Mouse (Mus musculus): ENCODE results near the gene 1810055G02Rik. TPM values are rescaled to one million over a fixed set of nuclear protein-coding genes. Genes with fewer than 3 reads are reported as not detected.

The 1810055G02Rik gene
- polyA plus RNA-seq, 1 experiment from 2014 or later: 48.2 TPM

GRCm38 (mm10) chr19:3728901-3729300 lies 20.8 kb downstream of the 1810055G02Rik start:
- Histone ChIP-seq H3K9ac (replicated peaks) (no peak overlapping the region), H3K4me2 (ENCODE audit: low read depth, low read length) (no peak overlapping the region), H3K27me3 (ENCODE audit: insufficient read depth, low read length) (no peaks in the 10 kb centered on the region), H3K4me1 (ENCODE audit: insufficient read depth) (no peaks in the 10 kb centered on the region), H3K9me3 (ENCODE audit: low read length) (peaks cover under 1% of the 10 kb centered on the region; the same call in 1 of the 2 replicates), H3K4me3 (ENCODE audit: low read depth, low read length) (no peak overlapping the region), H3K27ac (ENCODE audit: low read depth) (no peak overlapping the region), H3K36me3 (replicated peaks; ENCODE audit: insufficient read depth, low read length) (no peaks in the 10 kb centered on the region)
- WGBS (ENCODE audit: insufficient replicate concordance): 69% methylated on average over 2 of the region's 2 CpGs
- no peak for DNase-seq
- ATAC-seq: no peak
- TF ChIP-seq CTCF (IDR thresholded peaks at IDR 0.05; ENCODE audit: low read depth) (peak; percentile 12; the same call in 1 of the 2 replicates), EP300 (IDR thresholded peaks at IDR 0.05; ENCODE audit: low read depth) (no peak)

- DNase-seq: no peak
- Histone ChIP-seq H3K4me2 (ENCODE audit: low read depth, low read length) (no peak overlapping the region), H3K36me3 (replicated peaks; ENCODE audit: insufficient read depth, low read length) (no peaks in the 10 kb centered on the region), H3K27me3 (ENCODE audit: insufficient read depth, low read length) (no peaks in the 10 kb centered on the region), H3K27ac (ENCODE audit: low read depth) (no peak overlapping the region), H3K9me3 (ENCODE audit: low read length) (no peaks in the 10 kb centered on the region), H3K4me3 (ENCODE audit: low read depth, low read length) (no peak overlapping the region), H3K4me1 (ENCODE audit: insufficient read depth) (no peaks in the 10 kb centered on the region), H3K9ac (replicated peaks) (no peak overlapping the region)
- no peak for ATAC-seq
- WGBS (ENCODE audit: insufficient replicate concordance): 57% methylated on average over 7 of the region's 7 CpGs
- TF ChIP-seq EP300 (IDR thresholded peaks at IDR 0.05; ENCODE audit: low read depth): no peak
- TF ChIP-seq CTCF (IDR thresholded peaks at IDR 0.05; ENCODE audit: low read depth): no peak
Observed at GRCm38 (mm10) chr19:3730781-3731646, 22.9 kb downstream of the 1810055G02Rik start.

GRCm38 (mm10) chr19:3736001-3736400 lies 27.9 kb downstream of the 1810055G02Rik start:
- DNase-seq (no peak), ATAC-seq (no peak)
- Histone ChIP-seq H3K4me3 (ENCODE audit: low read depth, low read length) (no peak overlapping the region), H3K27me3 (ENCODE audit: insufficient read depth, low read length) (no peaks in the 10 kb centered on the region), H3K9me3 (ENCODE audit: low read length) (no peaks in the 10 kb centered on the region), H3K27ac (ENCODE audit: low read depth) (no peak overlapping the region), H3K36me3 (replicated peaks; ENCODE audit: insufficient read depth, low read length) (no peaks in the 10 kb centered on the region), H3K4me2 (ENCODE audit: low read depth, low read length) (no peak overlapping the region), H3K4me1 (ENCODE audit: insufficient read depth) (no peaks in the 10 kb centered on the region), H3K9ac (replicated peaks) (no peak overlapping the region)
- WGBS (ENCODE audit: insufficient replicate concordance): 76% methylated on average over 3 of the region's 3 CpGs
- TF ChIP-seq EP300 (IDR thresholded peaks at IDR 0.05; ENCODE audit: low read depth) (no peak), CTCF (IDR thresholded peaks at IDR 0.05; ENCODE audit: low read depth) (no peak)

GRCm38 (mm10) chr19:3739650-3740049 lies 31.6 kb downstream of the 1810055G02Rik start:
- H3K4me1 ChIP-seq (ENCODE audit: insufficient read depth): peaks cover 4% of the 10 kb centered on the region; the same call in 1 of the 2 replicates
- H3K27me3 ChIP-seq (ENCODE audit: insufficient read depth, low read length): no peaks in the 10 kb centered on the region
- ATAC-seq: no peak
- no peaks in the 10 kb centered on the region for H3K9me3 ChIP-seq (ENCODE audit: low read length)
- H3K36me3 ChIP-seq (replicated peaks; ENCODE audit: insufficient read depth, low read length): no peaks in the 10 kb centered on the region
- TF ChIP-seq CTCF (IDR thresholded peaks at IDR 0.05; ENCODE audit: low read depth) (no peak), EP300 (IDR thresholded peaks at IDR 0.05; ENCODE audit: low read depth) (no peak)
- H3K9ac ChIP-seq (replicated peaks): no peak overlapping the region
- no peak overlapping the region for H3K4me2 ChIP-seq (ENCODE audit: low read depth, low read length)
- DNase-seq: no peak
- no peak overlapping the region for H3K27ac ChIP-seq (ENCODE audit: low read depth)
- H3K4me3 ChIP-seq (ENCODE audit: low read depth, low read length): no peak overlapping the region
- 82% methylated on average over 7 of the region's 7 CpGs for WGBS (ENCODE audit: insufficient replicate concordance)

GRCm38 (mm10) chr19:3742716-3743115 lies 34.6 kb downstream of the 1810055G02Rik start:
- no peaks in the 10 kb centered on the region for H3K36me3 ChIP-seq (replicated peaks; ENCODE audit: insufficient read depth, low read length)
- H3K27me3 ChIP-seq (ENCODE audit: insufficient read depth, low read length): no peaks in the 10 kb centered on the region
- H3K4me2 ChIP-seq (ENCODE audit: low read depth, low read length): no peak overlapping the region
- no peak for ATAC-seq
- TF ChIP-seq EP300 (IDR thresholded peaks at IDR 0.05; ENCODE audit: low read depth) (no peak), CTCF (IDR thresholded peaks at IDR 0.05; ENCODE audit: low read depth) (no peak)
- WGBS (ENCODE audit: insufficient replicate concordance): 72% methylated on average over 4 of the region's 4 CpGs
- no peak overlapping the region for H3K9ac ChIP-seq (replicated peaks)
- no peak overlapping the region for H3K4me3 ChIP-seq (ENCODE audit: low read depth, low read length)
- H3K4me1 ChIP-seq (ENCODE audit: insufficient read depth): peaks cover 4% of the 10 kb centered on the region; the same call in 1 of the 2 replicates
- no peak for DNase-seq
- no peak overlapping the region for H3K27ac ChIP-seq (ENCODE audit: low read depth)
- no peaks in the 10 kb centered on the region; the same call in 1 of the 2 replicates for H3K9me3 ChIP-seq (ENCODE audit: low read length)

- Histone ChIP-seq H3K4me1 (ENCODE audit: insufficient read depth) (peaks cover 4% of the 10 kb centered on the region; the same call in 1 of the 2 replicates), H3K9ac (replicated peaks) (no peak overlapping the region), H3K36me3 (replicated peaks; ENCODE audit: insufficient read depth, low read length) (no peaks in the 10 kb centered on the region), H3K4me3 (ENCODE audit: low read depth, low read length) (no peak overlapping the region), H3K27me3 (ENCODE audit: insufficient read depth, low read length) (no peaks in the 10 kb centered on the region), H3K9me3 (ENCODE audit: low read length) (no peaks in the 10 kb centered on the region; the same call in 1 of the 2 replicates), H3K27ac (ENCODE audit: low read depth) (no peak overlapping the region), H3K4me2 (ENCODE audit: low read depth, low read length) (no peak overlapping the region)
- 77% methylated on average over 7 of the region's 7 CpGs for WGBS (ENCODE audit: insufficient replicate concordance)
- no peak for TF ChIP-seq CTCF (IDR thresholded peaks at IDR 0.05; ENCODE audit: low read depth)
- no peak for ATAC-seq
- DNase-seq: no peak
Observed at GRCm38 (mm10) chr19:3743362-3743761, 35.3 kb downstream of the 1810055G02Rik start.
